Mouse (Mus musculus) kidney, embryonic 16.5 days (tissue): ENCODE data around the gene Thada. TPM values are rescaled to one million over a fixed set of nuclear protein-coding genes. Genes with fewer than 3 reads are reported as not detected.
"Not testable (repeated sequence)": the region's sequence is repeated elsewhere in the genome, so short reads cannot be mapped to it uniquely, and the experiment has no call there.

ENCODE experiments used
- ATAC-seq: fragments of 200-750 bp; cut with Nextera tagmentation; 2 replicates; pipeline ENCODE4 v1.8.0; 2017; ENCODE audit warnings: moderate TSS enrichment; ENCODE audit not compliant: low FRiP score, low TSS enrichment
- H3K27ac ChIP-seq: fragments of 300-500 bp; sonication (generic); 2 replicates; pipeline ENCODE4 v1.5.1; 2014; ENCODE audit warnings: low read length
- H3K27me3 ChIP-seq: fragments of 300-500 bp; sonication (generic); 2 replicates; pipeline ENCODE4 v1.6.1; 2014; ENCODE audit warnings: low read length, control low read depth, mixed read lengths; ENCODE audit not compliant: insufficient read depth
- H3K36me3 ChIP-seq: fragments of 300-500 bp; sonication (generic); 2 replicates; pipeline ENCODE4 v1.6.1; 2014; ENCODE audit warnings: low read length, control low read depth, mixed read lengths; ENCODE audit not compliant: insufficient read depth
- H3K4me1 ChIP-seq: fragments of 300-500 bp; sonication (generic); 2 replicates; pipeline ENCODE4 v1.6.1; 2014; ENCODE audit warnings: low read length, control low read depth, mixed read lengths; ENCODE audit not compliant: insufficient read depth
- H3K4me2 ChIP-seq: fragments of 300-500 bp; sonication (generic); replicated peaks from 2 replicates; pipeline ENCODE4 v1.6.1; 2014; ENCODE audit warnings: low read depth, low read length
- H3K4me3 ChIP-seq: fragments of 300-500 bp; sonication (generic); 2 replicates; pipeline ENCODE4 v1.5.1; 2014; ENCODE audit warnings: mild to moderate bottlenecking, low read length
- H3K9ac ChIP-seq: fragments of 300-500 bp; sonication (generic); replicated peaks from 2 replicates; pipeline ENCODE4 v1.6.1; 2014; ENCODE audit warnings: low read length
- H3K9me3 ChIP-seq: fragments of 300-500 bp; sonication (generic); 2 replicates; pipeline ENCODE4 v1.6.1; 2016; ENCODE audit warnings: low read length, control low read depth
- WGBS: fragments of 180-500 bp; shearing (Covaris S2); extraction: QIAGEN DNeasy Blood & Tissue Kit; methylation state at CpG from one replicate; pipeline ENCODE4 v1.1.7; 2014; 5-methylcytosine and 5-hydroxymethylcytosine counted together
- polyA plus RNA-seq: library from polyadenylated mRNA; unstranded; fragments of >200 nt; fragmentation: Nextera tagmentation; extraction: Ambion mirVana; gene quantifications from 2 replicates; pipeline ENCODE4 v1.2.1, GENCODE M21; 2015

Thada gene
- polyA plus RNA-seq, 1 experiment from 2014 or later: 9.2 TPM

DNA sequence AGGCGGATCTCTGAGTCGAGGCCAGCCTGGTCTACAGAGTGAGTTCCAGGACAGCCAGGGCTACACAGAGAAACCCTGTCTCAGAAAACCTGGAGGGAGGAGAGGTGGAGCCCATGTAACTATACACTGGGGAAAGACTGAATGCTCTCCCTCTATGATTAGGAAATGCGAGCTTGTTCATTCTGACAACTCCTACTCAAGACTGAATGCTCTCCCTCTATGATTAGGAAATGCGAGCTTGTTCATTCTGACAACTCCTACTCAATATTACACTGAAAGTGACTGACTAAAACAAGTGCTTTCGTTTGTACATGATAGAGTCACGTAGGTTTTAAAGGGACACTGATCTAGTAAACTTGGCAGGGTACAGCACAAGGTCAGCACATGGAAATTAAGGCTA, 174.8 kb downstream of the Thada start:
- ATAC-seq, H3K9me3 ChIP-seq, H3K27ac ChIP-seq, H3K4me3 ChIP-seq, H3K27me3 ChIP-seq, H3K9ac ChIP-seq, H3K4me2 ChIP-seq, H3K36me3 ChIP-seq: not testable (repeated sequence)
- WGBS: 77% methylated on average over 6 of the region's 6 CpGs
- H3K4me1 ChIP-seq: peaks cover 14% of the 10 kb centered on the region

DNA sequence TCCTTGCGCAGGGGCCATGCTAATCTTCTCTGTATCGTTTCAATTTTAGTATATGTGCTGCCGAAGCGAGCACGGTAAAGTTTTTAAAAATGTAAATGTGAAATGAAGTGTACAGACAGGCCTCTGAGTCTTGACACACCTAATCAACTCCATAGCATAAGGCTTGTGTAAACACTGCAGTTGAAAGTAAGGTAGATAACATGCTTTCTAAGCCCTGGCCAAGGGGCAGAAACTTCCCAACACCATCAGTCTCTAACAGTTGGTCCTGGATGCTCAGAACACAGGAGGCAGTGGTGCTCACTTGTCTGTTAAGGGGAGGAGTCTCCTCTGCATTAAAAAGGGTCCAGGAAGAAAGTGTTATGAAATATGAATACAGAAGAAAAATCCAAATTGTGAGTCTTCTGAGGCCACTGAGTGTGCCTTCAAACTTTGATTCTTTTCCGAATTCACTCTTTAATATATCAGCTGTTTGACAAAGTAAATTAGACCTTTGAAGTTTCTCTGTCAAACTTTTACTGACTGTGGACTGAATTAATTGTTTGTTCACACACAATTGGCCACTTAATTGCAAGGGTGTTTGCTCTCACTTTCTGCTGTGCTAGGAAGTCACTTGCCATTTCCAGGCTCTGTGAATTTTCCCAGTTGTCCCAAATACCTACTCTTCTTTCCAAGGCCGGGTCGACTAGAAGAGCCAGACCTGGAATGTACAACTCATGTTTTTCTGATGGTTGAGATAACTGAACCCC, 178.2 kb downstream of the Thada start:
- Histone ChIP-seq H3K9ac (no peak overlapping the region), H3K27me3 (no peaks in the 10 kb centered on the region), H3K4me2 (no peak overlapping the region), H3K9me3 (peaks cover 4% of the 10 kb centered on the region; the same call in 1 of the 2 replicates), H3K4me3 (no peak overlapping the region), H3K36me3 (0 out of 2 replicates have a peak, but pooled peaks cover 2% of the 10 kb centered on the region), H3K4me1 (peaks cover 14% of the 10 kb centered on the region), H3K27ac (peak overlapping the region; percentile 38; the same call in 1 of the 2 replicates)
- WGBS: 80% methylated on average over 8 of the region's 8 CpGs
- ATAC-seq: no peak

DNA sequence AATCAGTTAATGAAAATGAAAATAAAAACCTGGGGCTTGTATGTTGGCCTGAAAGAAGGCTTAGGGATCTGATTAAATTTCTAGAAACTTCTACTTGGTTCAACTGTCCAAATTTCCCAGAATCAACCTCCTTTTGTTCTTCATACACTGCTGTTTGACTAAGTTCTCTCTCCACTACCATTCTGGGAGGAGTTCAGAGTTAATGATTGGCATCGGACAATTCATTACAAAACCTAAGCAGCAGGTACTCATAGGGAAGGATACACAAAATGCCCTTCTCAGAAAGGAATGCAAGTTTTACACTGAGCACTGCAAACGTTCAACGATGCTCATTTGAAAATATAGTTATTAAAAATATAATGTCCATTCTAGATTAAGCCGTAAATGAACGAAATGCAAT, 179.5 kb downstream of the Thada start:
- ATAC-seq: no peak
- WGBS: 93% methylated on average over 5 of the region's 5 CpGs
- H3K27me3 ChIP-seq: no peaks in the 10 kb centered on the region
- peaks cover 14% of the 10 kb centered on the region for H3K4me1 ChIP-seq
- H3K9ac ChIP-seq: no peak overlapping the region
- H3K9me3 ChIP-seq: peaks cover 4% of the 10 kb centered on the region; the same call in 1 of the 2 replicates
- H3K4me2 ChIP-seq: no peak overlapping the region
- 0 out of 2 replicates have a peak, but pooled peaks cover 2% of the 10 kb centered on the region for H3K36me3 ChIP-seq
- no peak overlapping the region for H3K27ac ChIP-seq
- H3K4me3 ChIP-seq: no peak overlapping the region

GRCm38 (mm10) chr17:84282388-84283280, 183.4 kb downstream of the Thada start:
- no peaks in the 10 kb centered on the region for H3K27me3 ChIP-seq
- no peak overlapping the region for H3K27ac ChIP-seq
- WGBS: 64% methylated on average over 8 of the region's 8 CpGs
- H3K9me3 ChIP-seq: peaks cover 4% of the 10 kb centered on the region; the same call in 1 of the 2 replicates
- H3K9ac ChIP-seq: no peak overlapping the region
- 0 out of 2 replicates have a peak, but pooled peaks cover 2% of the 10 kb centered on the region for H3K36me3 ChIP-seq
- no peak overlapping the region for H3K4me2 ChIP-seq
- no peak for ATAC-seq
- H3K4me3 ChIP-seq: no peak overlapping the region
- H3K4me1 ChIP-seq: peaks cover 22% of the 10 kb centered on the region

GRCm38 (mm10) chr17:84279001-84279400, 187.0 kb downstream of the Thada start:
- WGBS: 34% methylated on average over 8 of the region's 8 CpGs
- Histone ChIP-seq H3K9ac (no peak overlapping the region), H3K4me2 (no peak overlapping the region), H3K27me3 (no peaks in the 10 kb centered on the region), H3K27ac (peak overlapping the region; percentile 43), H3K36me3 (no peaks in the 10 kb centered on the region), H3K4me3 (no peak overlapping the region), H3K4me1 (peaks cover 30% of the 10 kb centered on the region), H3K9me3 (no peaks in the 10 kb centered on the region)
- no peak for ATAC-seq

GRCm38 (mm10) chr17:84278193-84278953, 187.6 kb downstream of the Thada start:
- Histone ChIP-seq H3K27ac (peak overlapping the region; percentile 43), H3K9me3 (no peaks in the 10 kb centered on the region), H3K4me1 (peaks cover 36% of the 10 kb centered on the region), H3K4me2 (no peak overlapping the region), H3K27me3 (no peaks in the 10 kb centered on the region), H3K36me3 (no peaks in the 10 kb centered on the region), H3K4me3 (no peak overlapping the region), H3K9ac (no peak overlapping the region)
- 36% methylated on average over 5 of the region's 5 CpGs for WGBS
- peak; percentile 53; the same call in 1 of the 2 replicates for ATAC-seq

DNA sequence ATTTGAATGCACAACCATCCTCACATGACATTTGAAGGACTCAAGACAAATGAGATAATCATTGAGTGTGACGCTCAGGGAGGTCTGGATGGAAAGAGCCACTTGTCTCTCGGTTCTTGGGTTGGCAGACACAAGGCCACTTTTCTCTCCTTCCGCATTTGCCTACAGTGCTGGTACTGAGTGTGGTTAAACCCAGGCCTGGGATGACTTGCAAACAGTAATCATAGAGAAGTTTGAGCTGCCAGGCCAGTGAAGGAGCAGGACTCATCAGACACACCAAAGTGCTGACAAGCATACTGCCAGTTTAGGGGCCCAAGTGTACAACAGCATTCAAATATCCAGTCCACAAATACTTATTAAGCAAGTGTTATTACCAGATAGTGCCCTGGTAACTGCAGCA, 191.0 kb downstream of the Thada start:
- Histone ChIP-seq H3K27me3 (no peaks in the 10 kb centered on the region), H3K9ac (no peak overlapping the region), H3K27ac (peak overlapping the region; percentile 87; the same call in 1 of the 2 replicates), H3K4me1 (peaks cover 62% of the 10 kb centered on the region), H3K4me3 (no peak overlapping the region), H3K36me3 (no peaks in the 10 kb centered on the region), H3K4me2 (no peak overlapping the region), H3K9me3 (no peaks in the 10 kb centered on the region)
- ATAC-seq: no peak
- WGBS: 84% methylated on average over 3 of the region's 3 CpGs

DNA sequence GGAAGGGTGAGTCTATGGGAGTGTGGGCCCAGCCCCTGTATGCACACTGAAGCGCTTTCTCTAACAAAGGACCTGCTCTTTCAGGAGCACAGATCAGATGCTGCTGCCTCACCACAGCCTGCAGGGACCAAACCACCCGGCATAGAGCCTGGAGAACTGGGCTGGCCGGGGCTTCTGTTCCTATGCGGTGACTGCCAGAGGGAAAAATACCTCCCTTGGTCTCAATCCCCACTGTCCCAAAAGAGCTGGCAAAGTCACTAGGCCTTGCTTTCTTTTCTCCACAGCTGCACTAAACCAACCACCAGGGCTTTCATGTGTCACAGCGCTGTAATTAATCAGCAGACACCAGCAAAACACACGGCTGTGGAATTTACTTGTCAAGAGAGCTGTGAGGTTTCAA, 191.8 kb downstream of the Thada start:
- no peaks in the 10 kb centered on the region for H3K27me3 ChIP-seq
- no peak overlapping the region for H3K4me2 ChIP-seq
- 37% methylated on average over 6 of the region's 6 CpGs for WGBS
- no peak for ATAC-seq
- H3K4me3 ChIP-seq: no peak overlapping the region
- no peaks in the 10 kb centered on the region for H3K9me3 ChIP-seq
- H3K27ac ChIP-seq: peak overlapping the region; percentile 87
- no peak overlapping the region for H3K9ac ChIP-seq
- no peaks in the 10 kb centered on the region for H3K36me3 ChIP-seq
- H3K4me1 ChIP-seq: peaks cover 56% of the 10 kb centered on the region

GRCm38 (mm10) chr17:84272557-84273261, 193.3 kb downstream of the Thada start:
- H3K27me3 ChIP-seq: no peaks in the 10 kb centered on the region
- H3K9ac ChIP-seq: peak overlapping the region; percentile 26; the same call in 1 of the 2 replicates
- H3K27ac ChIP-seq: peak overlapping the region; percentile 71
- no peaks in the 10 kb centered on the region for H3K36me3 ChIP-seq
- no peaks in the 10 kb centered on the region for H3K9me3 ChIP-seq
- H3K4me3 ChIP-seq: no peak overlapping the region
- ATAC-seq: no peak
- peaks cover 43% of the 10 kb centered on the region for H3K4me1 ChIP-seq
- WGBS: 28% methylated on average over 5 of the region's 5 CpGs
- no peak overlapping the region for H3K4me2 ChIP-seq
